Mouse (Mus musculus) activated CD4-positive, CD25-positive, alpha-beta regulatory T cell, adult 4 months (primary cell): ENCODE results near the gene Ppp2r5e. TPM values are rescaled to one million over a fixed set of nuclear protein-coding genes. Genes with fewer than 3 reads are reported as not detected.

Experiments
- ATAC-seq: one replicate; pipeline ENCODE4 v1.8.0; 2017
- polyA plus RNA-seq, 2 experiments: library from polyadenylated mRNA; unstranded; fragments of 100-300 nt; shearing (Covaris generic); gene quantifications; one replicate each; pipeline ENCODE4 v1.2.1; 2017

Gene Ppp2r5e
- polyA plus RNA-seq, 2 experiments from 2014 or later, result 7.4 to 9.2 TPM

GRCm38 (mm10) chr12:75425882-75426281 is 170.2 kb downstream of the Ppp2r5e start:
- ATAC-seq, result no peak

- ATAC-seq, result no peak
Observed at GRCm38 (mm10) chr12:75424817-75425216, 171.2 kb downstream of the Ppp2r5e start.

- no peak for ATAC-seq
Observed at GRCm38 (mm10) chr12:75424359-75424758, 171.7 kb downstream of the Ppp2r5e start.

- no peak for ATAC-seq
Observed at GRCm38 (mm10) chr12:75416681-75417080, 179.4 kb downstream of the Ppp2r5e start, which contains the start of gene Gphb5. Gene Gphb5, minus strand, starts transcription at chr12:75416781.

GRCm38 (mm10) chr12:75414991-75415390 is 181.1 kb downstream of the Ppp2r5e start:
- no peak for ATAC-seq

- peak; percentile 46 for ATAC-seq
Observed at GRCm38 (mm10) chr12:75412964-75413363, 183.1 kb downstream of the Ppp2r5e start.

Other genes with a start within 250 kb of the Ppp2r5e start
- gene Gphb5, start 179.5 kb downstream of the Ppp2r5e start, polyA plus RNA-seq, result not detected
- gene Wdr89, start 73.3 kb upstream of the Ppp2r5e start, polyA plus RNA-seq, result 10 to 100 TPM; 17.3 to 24.7 TPM
- 10 to 100 TPM; 12.4 to 19.9 TPM for gene Sgpp1, start 139.5 kb upstream of the Ppp2r5e start, polyA plus RNA-seq
- gene Syne2, start 221.9 kb upstream of the Ppp2r5e start, polyA plus RNA-seq, result 10 to 100 TPM; 12.7 to 14.6 TPM